Mouse (Mus musculus) ovary, postnatal 14 days (tissue): Measurements from ENCODE around the gene Ssh2.

Experiments used
- DNase-seq: peaks from one replicate; pipeline ENCODE4 v3.0.0; 2022; ENCODE audit warnings: low spot score

The Ssh2 gene

GRCm38 (mm10) chr11:77493512-77494343, 277.6 kb downstream of the Ssh2 start, which contains the start of gene Git1:
TSS of gene Git1 (plus strand) at chr11:77493562.
- no peak for DNase-seq

GRCm38 (mm10) chr11:77494344-77494676, 278.2 kb downstream of the Ssh2 start:
- DNase-seq: no peak

GRCm38 (mm10) chr11:77494782-77495181, 278.7 kb downstream of the Ssh2 start:
- no peak for DNase-seq

GRCm38 (mm10) chr11:77495507-77495906, 279.4 kb downstream of the Ssh2 start:
- DNase-seq: no peak

GRCm38 (mm10) chr11:77497341-77497756, 281.3 kb downstream of the Ssh2 start:
- DNase-seq: no peak

- DNase-seq: no peak
Observed at GRCm38 (mm10) chr11:77497851-77498250, 281.8 kb downstream of the Ssh2 start.

- DNase-seq: no peak
Observed at GRCm38 (mm10) chr11:77498261-77499139, 282.4 kb downstream of the Ssh2 start.

- no peak for DNase-seq
Observed at GRCm38 (mm10) chr11:77499354-77499753, 283.3 kb downstream of the Ssh2 start.

- DNase-seq: no peak
Observed at GRCm38 (mm10) chr11:77500361-77501325, 284.6 kb downstream of the Ssh2 start.

- DNase-seq: no peak
Observed at GRCm38 (mm10) chr11:77501392-77501791, 285.3 kb downstream of the Ssh2 start.

- no peak for DNase-seq
Observed at GRCm38 (mm10) chr11:77501971-77502370, 285.9 kb downstream of the Ssh2 start.

- DNase-seq: no peak
Observed at GRCm38 (mm10) chr11:77502481-77502880, 286.4 kb downstream of the Ssh2 start.

- no peak for DNase-seq
Observed at GRCm38 (mm10) chr11:77503511-77503910, 287.4 kb downstream of the Ssh2 start.

GRCm38 (mm10) chr11:77504377-77504776, 288.3 kb downstream of the Ssh2 start:
- no peak for DNase-seq

GRCm38 (mm10) chr11:77505291-77505980, 289.3 kb downstream of the Ssh2 start:
- no peak for DNase-seq

- no peak for DNase-seq
Observed at GRCm38 (mm10) chr11:77506273-77506672, 290.2 kb downstream of the Ssh2 start.

GRCm38 (mm10) chr11:77506941-77507340, 290.9 kb downstream of the Ssh2 start:
- DNase-seq: no peak

GRCm38 (mm10) chr11:77507426-77507825, 291.3 kb downstream of the Ssh2 start:
- DNase-seq: no peak

- peak; percentile 86 for DNase-seq
Observed at GRCm38 (mm10) chr11:77508068-77509021, 292.3 kb downstream of the Ssh2 start.
